Mouse (Mus musculus) intestine, postnatal 0 days (tissue): ENCODE data around the gene Kcnk5. TPM values are rescaled to one million over a fixed set of nuclear protein-coding genes. Genes with fewer than 3 reads are reported as not detected.

Source experiments
- ATAC-seq: fragments of 200-750 bp; cut with Nextera tagmentation; 2 replicates; pipeline ENCODE4 v1.8.0; 2017; ENCODE audit warnings: mild to moderate bottlenecking, moderate TSS enrichment, moderate library complexity
- H3K27ac ChIP-seq: fragments of 300-500 bp; sonication (generic); 2 replicates; pipeline ENCODE4 v1.5.1; 2014; ENCODE audit warnings: mild to moderate bottlenecking, low read depth, low read length, moderate library complexity
- H3K27me3 ChIP-seq: fragments of 300-500 bp; sonication (generic); replicated peaks from 2 replicates; pipeline ENCODE4 v1.6.1; 2014; ENCODE audit warnings: low read length, mixed read lengths; ENCODE audit not compliant: control insufficient read depth, insufficient read depth
- H3K36me3 ChIP-seq: fragments of 300-500 bp; sonication (generic); 2 replicates; pipeline ENCODE4 v1.6.1; 2014; ENCODE audit warnings: mild to moderate bottlenecking, moderate library complexity; ENCODE audit not compliant: control insufficient read depth, insufficient read depth
- H3K4me1 ChIP-seq: fragments of 300-500 bp; sonication (generic); replicated peaks from 2 replicates; pipeline ENCODE4 v1.6.1; 2014; ENCODE audit warnings: antibody characterized with exemption, low read length, mixed read lengths; ENCODE audit not compliant: control insufficient read depth, insufficient read depth
- H3K4me2 ChIP-seq: fragments of 300-500 bp; sonication (generic); replicated peaks from 2 replicates; pipeline ENCODE4 v1.6.1; 2014; ENCODE audit warnings: low read depth, mild to moderate bottlenecking, moderate library complexity
- H3K4me3 ChIP-seq: fragments of 300-500 bp; sonication (generic); 2 replicates; pipeline ENCODE4 v1.5.1; 2014; ENCODE audit warnings: low read depth, low read length
- H3K9ac ChIP-seq: fragments of 300-500 bp; sonication (generic); 2 replicates; pipeline ENCODE4 v1.6.1; 2014; ENCODE audit warnings: mild to moderate bottlenecking, low read depth, low read length
- H3K9me3 ChIP-seq: fragments of 300-500 bp; sonication (generic); 2 replicates; pipeline ENCODE4 v1.6.1; 2016; ENCODE audit warnings: mixed run types; ENCODE audit not compliant: control insufficient read depth
- CTCF ChIP-seq: sonication (generic); IDR thresholded peaks from 2 replicates; pipeline ENCODE4 v1.5.1; 2016; ENCODE audit warnings: low read depth, mild to moderate bottlenecking, control low read depth, antibody characterized with exemption, moderate library complexity
- WGBS: fragments of 180-500 bp; shearing (Covaris S2); extraction: QIAGEN DNeasy Blood & Tissue Kit; methylation state at CpG from one replicate; pipeline ENCODE4 v1.1.7; 2014; 5-methylcytosine and 5-hydroxymethylcytosine counted together
- polyA plus RNA-seq: library from polyadenylated mRNA; unstranded; fragments of >200 nt; fragmentation: Nextera tagmentation; extraction: Ambion mirVana; gene quantifications from 2 replicates; pipeline ENCODE4 v1.2.1, GENCODE M21; 2015

The Kcnk5 gene
- polyA plus RNA-seq, 1 experiment from 2014 or later = 10.9 TPM

DNA sequence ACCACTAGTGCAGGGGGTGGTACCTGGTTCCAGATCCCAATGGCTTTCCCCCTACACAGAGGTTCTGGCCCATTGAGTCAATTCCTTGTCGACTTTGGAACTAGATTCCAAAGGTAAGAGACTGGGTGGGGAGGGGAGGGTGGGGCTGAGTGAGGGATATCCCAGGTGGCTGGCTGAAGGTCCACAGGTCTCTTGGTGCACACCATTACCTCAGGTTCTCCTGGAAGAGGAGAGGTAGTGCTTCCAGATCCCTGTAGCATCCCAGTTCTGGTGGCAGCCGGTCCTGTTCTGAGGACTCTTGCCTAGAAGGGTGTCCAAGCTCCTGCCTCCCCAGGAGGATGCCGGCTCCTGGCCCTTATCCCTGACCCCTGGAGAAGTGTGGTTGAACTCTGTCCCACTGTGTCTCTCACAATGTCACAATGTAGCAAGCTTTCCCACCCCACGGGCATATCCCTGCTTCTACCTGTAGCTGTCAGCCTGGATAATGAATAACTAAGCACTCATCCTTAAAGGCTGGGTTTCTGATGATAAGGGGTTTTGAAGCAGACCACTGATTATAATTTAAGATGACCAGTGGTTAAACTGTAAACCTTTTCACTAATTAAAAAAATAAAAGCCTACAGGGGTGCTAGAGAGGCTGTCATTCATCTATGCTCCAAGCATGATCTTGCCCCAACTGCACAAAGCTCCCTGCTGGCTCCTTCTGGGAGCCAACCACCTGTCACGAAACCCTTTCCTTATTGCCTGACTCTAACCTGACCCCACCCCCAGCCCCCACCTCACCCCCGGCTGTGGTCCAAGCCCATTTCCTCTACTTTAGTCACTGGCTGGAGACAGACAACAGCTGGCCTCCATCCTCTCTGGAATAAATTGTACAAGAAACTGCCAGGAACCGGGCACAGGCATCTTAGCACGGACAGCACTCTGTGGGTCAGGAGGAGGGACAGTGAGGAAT is 22.6 kb downstream of the Kcnk5 start:
- Histone ChIP-seq H3K9ac (no peak overlapping the region), H3K4me1 (peaks cover 23% of the 10 kb centered on the region), H3K27me3 (no peaks in the 10 kb centered on the region), H3K36me3 (no peaks in the 10 kb centered on the region), H3K4me2 (no peak overlapping the region), H3K27ac (peak overlapping the region; percentile 71), H3K4me3 (no peak overlapping the region), H3K9me3 (no peaks in the 10 kb centered on the region)
- no peak for TF ChIP-seq CTCF
- WGBS = 33% methylated on average over 8 of the region's 8 CpGs
- ATAC-seq = peak; percentile 65

DNA sequence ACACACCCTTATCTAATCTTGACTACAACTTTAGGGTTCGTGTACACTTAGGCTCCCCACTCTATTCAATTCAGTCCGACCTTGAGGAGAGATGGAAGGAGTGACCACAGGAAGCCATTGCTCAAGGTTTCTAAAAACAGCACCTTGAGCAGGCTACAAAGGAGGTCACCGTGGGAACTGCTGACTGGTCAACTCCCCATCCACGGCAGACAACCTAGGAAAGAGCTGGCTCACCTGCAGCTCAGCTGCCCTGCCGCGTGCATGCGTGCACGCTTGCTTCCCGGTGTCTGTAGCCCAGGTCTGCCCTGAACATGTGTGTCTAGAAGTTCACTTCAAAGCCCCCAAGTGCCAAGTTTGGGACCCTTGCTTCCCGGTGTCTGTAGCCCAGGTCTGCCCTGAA is 24.0 kb downstream of the Kcnk5 start:
- Histone ChIP-seq H3K4me1 (peaks cover 17% of the 10 kb centered on the region), H3K4me3 (no peak overlapping the region), H3K9ac (no peak overlapping the region), H3K4me2 (no peak overlapping the region), H3K27me3 (no peaks in the 10 kb centered on the region), H3K9me3 (no peaks in the 10 kb centered on the region), H3K36me3 (no peaks in the 10 kb centered on the region), H3K27ac (no peak overlapping the region)
- ATAC-seq = no peak
- no peak for TF ChIP-seq CTCF
- WGBS = 59% methylated on average over 10 of the region's 10 CpGs

DNA sequence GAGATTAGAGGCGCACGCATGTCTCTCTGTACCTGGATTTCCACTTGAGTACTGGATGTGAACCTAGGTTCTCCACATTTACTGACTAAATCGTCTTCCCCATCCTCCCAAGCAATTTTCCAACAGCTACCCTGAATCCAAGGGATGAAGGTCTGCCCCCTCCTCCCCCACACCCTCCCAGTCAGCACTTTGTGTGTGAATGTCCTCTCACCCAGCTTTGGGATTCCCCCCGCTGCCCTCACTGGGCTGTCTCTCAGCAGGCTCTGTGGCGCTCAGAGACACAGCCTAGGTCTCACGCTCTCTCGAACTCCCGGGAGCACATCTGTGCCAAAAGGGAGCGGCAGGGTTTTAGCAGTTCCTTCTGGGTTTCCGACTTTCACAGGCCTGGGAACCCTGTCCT is 25.9 kb downstream of the Kcnk5 start:
- Histone ChIP-seq H3K27me3 (no peaks in the 10 kb centered on the region), H3K4me2 (no peak overlapping the region), H3K9ac (no peak overlapping the region), H3K4me1 (peaks cover 10% of the 10 kb centered on the region), H3K4me3 (no peak overlapping the region), H3K36me3 (no peaks in the 10 kb centered on the region), H3K9me3 (no peaks in the 10 kb centered on the region), H3K27ac (no peak overlapping the region)
- no peak for TF ChIP-seq CTCF
- no peak for ATAC-seq
- WGBS = 74% methylated on average over 10 of the region's 10 CpGs

DNA sequence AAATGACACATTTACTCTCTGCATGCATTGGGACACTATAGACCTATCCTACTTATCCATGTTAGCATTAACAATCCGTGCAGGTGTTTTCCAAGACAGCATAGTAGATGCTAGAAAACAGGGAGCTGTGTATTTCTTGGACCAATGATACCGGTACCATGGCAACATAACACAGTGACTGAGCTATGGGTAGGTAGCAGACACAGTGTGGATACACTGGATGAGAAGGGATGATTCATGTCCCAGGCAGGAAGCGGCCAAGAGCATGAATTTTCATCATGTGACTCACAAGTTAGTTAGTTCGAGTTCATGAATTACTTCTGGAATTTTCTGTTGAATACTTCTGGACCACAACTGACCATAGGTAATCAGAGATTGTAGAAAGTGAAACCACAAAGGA is 26.7 kb downstream of the Kcnk5 start:
- 63% methylated on average over 4 of the region's 4 CpGs for WGBS
- H3K9ac ChIP-seq = no peak overlapping the region
- no peaks in the 10 kb centered on the region for H3K9me3 ChIP-seq
- H3K4me2 ChIP-seq = no peak overlapping the region
- peaks cover 10% of the 10 kb centered on the region for H3K4me1 ChIP-seq
- peak; percentile 38; the same call in 1 of the 2 replicates for ATAC-seq
- no peak overlapping the region for H3K27ac ChIP-seq
- no peak overlapping the region for H3K4me3 ChIP-seq
- no peaks in the 10 kb centered on the region for H3K36me3 ChIP-seq
- no peak for TF ChIP-seq CTCF
- no peaks in the 10 kb centered on the region for H3K27me3 ChIP-seq

DNA sequence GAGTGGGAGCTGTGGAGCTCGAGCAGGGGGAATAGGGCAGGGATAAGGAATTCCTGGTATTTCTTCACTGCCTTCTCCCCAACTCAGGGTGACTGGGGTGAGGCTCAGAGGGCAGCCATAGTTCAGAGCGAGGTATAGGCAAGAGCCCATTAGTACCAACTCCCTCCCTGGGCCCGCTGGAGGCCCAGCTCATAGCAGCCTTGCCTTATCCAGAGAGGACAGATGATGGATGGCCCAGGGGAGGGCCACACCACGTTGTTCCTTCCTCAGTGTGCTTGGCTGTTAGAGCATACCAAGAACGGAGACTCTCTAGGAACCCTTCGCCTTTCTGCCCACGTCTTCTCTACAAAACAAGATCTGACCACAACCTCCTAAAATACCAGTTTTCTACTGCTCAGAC is 27.4 kb downstream of the Kcnk5 start:
- Histone ChIP-seq H3K27me3 (no peaks in the 10 kb centered on the region), H3K36me3 (no peaks in the 10 kb centered on the region), H3K4me3 (no peak overlapping the region), H3K27ac (no peak overlapping the region), H3K4me2 (no peak overlapping the region), H3K9me3 (no peaks in the 10 kb centered on the region), H3K4me1 (peaks cover 3% of the 10 kb centered on the region; the same call in 1 of the 2 replicates), H3K9ac (no peak overlapping the region)
- TF ChIP-seq CTCF = no peak
- 50% methylated on average over 7 of the region's 7 CpGs for WGBS
- ATAC-seq = no peak

DNA sequence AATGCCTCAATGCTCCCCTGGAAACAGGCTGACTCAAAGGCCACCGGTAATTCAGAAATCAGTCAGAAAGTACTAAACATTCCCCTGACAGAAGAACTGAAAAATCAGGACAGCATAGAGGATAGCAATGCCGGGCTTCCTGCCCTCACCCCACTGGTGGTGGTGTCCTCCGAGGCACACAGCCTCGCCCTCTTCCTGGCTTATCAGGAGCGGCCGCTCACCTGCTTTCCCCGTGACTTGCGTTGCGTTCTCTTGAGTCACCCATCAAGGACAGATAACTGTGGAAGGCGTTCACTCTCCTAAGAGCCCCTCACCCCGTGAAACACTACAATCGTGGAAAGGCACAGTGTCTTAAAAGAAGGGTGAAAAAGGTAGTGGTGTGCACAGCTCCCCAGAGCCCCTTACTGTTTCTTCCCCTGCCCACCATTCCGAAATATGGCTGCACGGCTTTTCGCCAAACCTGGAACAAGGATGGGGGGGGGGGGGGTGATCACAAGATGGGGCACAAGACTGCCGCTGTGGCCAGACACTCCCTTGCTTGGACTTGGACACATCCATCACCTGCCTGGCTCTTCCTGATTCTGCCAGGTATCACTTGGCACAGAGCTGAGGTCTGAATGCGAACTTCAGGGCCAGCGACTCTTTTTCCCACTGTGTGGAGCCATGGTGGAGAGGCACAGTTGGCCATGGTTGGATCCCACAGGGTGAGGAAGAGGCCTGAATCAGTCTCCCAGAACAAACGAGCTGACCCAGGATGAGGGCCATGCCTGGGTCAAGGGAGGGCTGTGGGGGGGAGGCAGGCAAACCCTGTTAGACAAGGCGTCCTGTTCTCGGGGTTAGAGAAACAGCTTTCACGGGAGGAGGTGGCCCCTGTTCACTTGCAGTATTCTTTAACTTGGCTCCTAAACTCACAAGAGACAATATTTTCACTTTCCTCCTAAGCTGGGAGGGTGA is 32.2 kb downstream of the Kcnk5 start:
- Histone ChIP-seq H3K27ac (peak overlapping the region; percentile 68), H3K4me2 (0 out of 2 replicates have a peak overlapping the region, but pooled peaks have one; percentile 24), H3K9me3 (no peaks in the 10 kb centered on the region), H3K27me3 (no peaks in the 10 kb centered on the region), H3K4me1 (no peaks in the 10 kb centered on the region), H3K4me3 (no peak overlapping the region), H3K9ac (no peak overlapping the region), H3K36me3 (peaks cover 18% of the 10 kb centered on the region; the same call in 1 of the 2 replicates)
- peak; percentile 87 for ATAC-seq
- 53% methylated on average over 22 of the region's 22 CpGs for WGBS
- TF ChIP-seq CTCF = no peak
